Mouse (Mus musculus): ENCODE results near the gene Spats2. TPM values are rescaled to one million over a fixed set of nuclear protein-coding genes. Genes with fewer than 3 reads are reported as not detected.
"Not testable (repeated sequence)": the region's sequence is repeated elsewhere in the genome, so short reads cannot be mapped to it uniquely, and the experiment has no call there.

Spats2 gene
- total RNA-seq (2021) = 10 to 100 TPM; 12.3 to 14.5 TPM
- long read RNA-seq, experiment 1, transcript Spats2-201 (13 exons, 3,096 nt) = major isoform, 32 of 35 reads
- long read RNA-seq, experiment 1, partial matches to known transcripts = 0 of 35 reads
- long read RNA-seq, experiment 1, other reads (novel, unspliced or antisense) = 3 of 35 reads
- long read RNA-seq, experiment 2, transcript Spats2-201 (13 exons, 3,096 nt) = major isoform, 13 of 15 reads
- long read RNA-seq, experiment 2, partial matches to known transcripts = 0 of 15 reads
- long read RNA-seq, experiment 2, other reads (novel, unspliced or antisense) = 2 of 15 reads

- no peak for DNase-seq
Measured at GRCm38 (mm10) chr15:99125711-99126080, at the start of gene Spats2. TSS of gene Spats2 (plus strand) at chr15:99125916.

DNA sequence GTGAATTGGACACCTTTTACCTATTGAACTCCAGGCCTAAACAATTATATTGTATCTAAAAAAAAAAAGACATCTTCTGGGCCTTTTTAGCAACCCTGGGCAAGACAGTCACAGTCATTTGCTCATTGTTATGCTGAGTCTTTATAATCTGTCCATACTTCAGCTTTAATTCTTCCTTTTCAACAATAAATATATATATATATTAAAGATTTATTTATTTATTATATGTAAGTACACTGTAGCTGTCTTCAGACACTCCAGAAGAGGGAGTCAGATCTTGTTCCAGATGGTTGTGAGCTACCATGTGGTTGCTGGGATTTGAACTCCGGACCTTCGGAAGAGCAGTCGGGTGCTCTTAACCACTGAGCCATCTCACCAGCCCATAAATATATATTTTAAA is 49.7 kb upstream of the Spats2 start:
- not testable (repeated sequence) for DNase-seq

DNA sequence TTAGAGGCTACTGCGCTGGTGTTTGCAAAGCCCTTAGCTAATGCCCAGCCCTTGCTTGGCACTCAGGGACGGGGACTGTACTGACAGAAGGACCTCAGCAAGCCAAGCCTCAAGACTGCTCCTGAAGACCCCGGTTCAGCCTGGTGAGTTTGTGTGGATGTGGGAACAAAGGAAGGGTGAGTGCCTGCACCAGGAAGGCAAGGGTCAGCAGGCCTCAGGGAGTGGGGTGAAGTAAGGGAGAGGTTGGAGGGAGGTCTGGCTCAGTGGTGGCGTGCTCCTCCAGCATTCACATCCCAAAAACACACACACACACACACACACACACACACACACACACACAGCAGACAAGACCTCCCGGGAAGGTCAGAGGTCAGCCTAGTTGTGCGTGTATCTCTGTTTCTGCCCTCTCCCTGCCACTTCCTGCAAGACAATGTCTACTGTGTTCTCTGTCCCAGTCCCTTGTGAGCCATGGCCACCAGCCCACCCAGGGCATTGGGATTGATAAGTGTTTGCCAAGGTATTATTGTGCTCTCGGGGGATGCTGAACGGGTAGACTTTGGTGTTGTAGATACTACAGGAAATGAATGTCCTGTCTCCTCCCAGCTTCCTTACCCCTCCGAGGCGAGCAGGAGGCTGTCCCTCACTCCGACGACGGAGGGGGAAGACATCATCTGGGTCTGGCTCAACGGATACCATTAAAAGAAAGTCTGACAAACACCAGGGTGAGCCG is 47.4 kb upstream of the Spats2 start:
- no peak for DNase-seq

GRCm38 (mm10) chr15:99079804-99080203 is 45.9 kb upstream of the Spats2 start:
- DNase-seq = no peak

- no peak for DNase-seq
Measured at GRCm38 (mm10) chr15:99082322-99082721, 43.4 kb upstream of the Spats2 start.

DNA sequence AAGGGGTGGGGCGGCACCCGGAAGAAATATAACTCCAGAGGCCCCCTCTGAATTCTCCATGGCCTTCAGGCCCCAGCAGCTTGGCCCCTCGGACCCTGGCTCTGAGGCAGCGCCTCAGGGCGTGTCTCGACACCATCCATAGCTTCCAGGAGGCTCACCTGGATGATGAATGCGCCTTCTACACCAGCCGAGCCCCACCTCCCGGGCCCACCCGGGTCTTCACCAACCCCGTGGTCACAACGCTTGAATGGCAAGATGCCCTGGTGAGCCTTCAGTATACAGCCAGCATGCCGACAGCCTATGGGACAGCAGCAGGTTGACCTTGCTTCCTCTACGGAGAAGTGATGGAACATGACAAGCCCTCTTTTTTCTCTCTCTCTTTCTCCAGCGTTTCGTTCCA is 42.9 kb upstream of the Spats2 start:
- no peak for DNase-seq

GRCm38 (mm10) chr15:99083258-99083657 is 42.5 kb upstream of the Spats2 start:
- peak; percentile 46 for DNase-seq

DNA sequence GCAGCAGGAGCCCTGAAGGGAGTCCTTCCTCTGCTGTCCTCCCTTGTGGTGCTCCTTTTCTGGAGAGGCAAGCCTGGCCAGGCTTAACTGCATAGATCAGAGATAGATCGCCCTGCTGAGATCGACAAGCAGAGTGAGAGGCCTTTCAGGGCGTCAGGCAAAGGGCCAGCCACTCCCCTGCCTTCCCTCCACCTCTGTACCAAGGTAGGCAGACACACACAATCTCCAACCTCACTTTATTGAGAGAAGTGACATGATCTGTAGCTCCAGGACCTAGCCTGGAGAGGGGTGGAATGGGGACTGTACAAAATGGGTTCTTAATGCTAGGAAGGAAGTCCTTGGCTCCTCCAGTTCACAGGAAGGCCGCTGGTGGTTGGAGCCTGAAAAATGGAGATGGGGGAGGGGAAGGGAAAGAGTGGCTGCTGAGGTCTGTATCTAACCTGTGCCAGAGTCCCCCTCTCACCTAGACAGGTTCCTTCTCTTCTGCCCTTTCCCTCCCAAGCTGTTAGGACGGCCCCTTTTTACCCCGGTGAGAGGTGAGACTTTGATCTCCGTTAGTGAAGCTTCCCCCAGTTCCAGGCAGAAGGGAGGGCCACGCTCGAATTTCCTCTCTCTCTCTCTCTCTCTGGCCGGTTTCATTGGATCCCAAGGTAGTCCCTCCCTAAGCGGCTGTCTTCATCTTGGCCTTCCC is 41.7 kb upstream of the Spats2 start:
- DNase-seq = no peak

DNA sequence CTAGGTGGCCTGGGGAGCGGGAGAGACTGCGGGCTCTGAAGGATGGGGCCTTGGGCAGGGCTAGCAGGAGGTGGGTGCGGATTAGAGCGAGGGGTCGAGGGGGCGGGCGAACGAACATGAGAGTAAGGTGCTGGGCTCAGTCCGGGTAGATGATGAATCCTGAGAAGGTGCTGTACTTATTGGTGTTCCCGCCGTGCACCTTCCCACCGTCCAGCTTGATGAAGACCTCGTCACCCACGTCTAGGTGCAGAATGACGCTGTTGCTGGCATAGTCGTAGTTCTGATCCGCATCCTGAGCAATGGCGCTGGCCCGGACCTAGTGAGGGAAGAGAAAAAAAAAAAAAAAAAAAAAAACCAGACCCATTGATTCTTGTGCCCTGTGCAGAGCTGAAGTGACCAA is 41.1 kb upstream of the Spats2 start:
- DNase-seq = no peak

DNA sequence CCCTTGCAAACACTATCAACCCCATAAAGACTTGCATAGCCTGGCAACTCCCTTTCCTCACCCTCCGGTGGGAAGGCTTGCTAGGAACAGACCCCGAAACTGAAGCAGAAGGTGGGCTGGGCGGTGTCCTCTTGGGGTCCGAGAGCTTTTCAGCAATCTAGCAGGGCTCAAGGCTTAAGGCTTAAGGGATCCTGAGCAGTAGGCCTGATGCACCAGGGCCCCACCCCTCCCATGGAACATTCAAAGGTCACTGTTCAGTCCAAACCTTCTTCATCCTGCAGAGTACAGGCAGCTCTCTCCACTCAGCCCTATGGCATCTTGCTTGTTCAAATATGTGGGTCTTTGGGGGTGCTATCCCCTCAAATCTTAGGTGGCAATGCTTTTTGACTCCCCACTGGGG is 39.7 kb upstream of the Spats2 start:
- no peak for DNase-seq

DNA sequence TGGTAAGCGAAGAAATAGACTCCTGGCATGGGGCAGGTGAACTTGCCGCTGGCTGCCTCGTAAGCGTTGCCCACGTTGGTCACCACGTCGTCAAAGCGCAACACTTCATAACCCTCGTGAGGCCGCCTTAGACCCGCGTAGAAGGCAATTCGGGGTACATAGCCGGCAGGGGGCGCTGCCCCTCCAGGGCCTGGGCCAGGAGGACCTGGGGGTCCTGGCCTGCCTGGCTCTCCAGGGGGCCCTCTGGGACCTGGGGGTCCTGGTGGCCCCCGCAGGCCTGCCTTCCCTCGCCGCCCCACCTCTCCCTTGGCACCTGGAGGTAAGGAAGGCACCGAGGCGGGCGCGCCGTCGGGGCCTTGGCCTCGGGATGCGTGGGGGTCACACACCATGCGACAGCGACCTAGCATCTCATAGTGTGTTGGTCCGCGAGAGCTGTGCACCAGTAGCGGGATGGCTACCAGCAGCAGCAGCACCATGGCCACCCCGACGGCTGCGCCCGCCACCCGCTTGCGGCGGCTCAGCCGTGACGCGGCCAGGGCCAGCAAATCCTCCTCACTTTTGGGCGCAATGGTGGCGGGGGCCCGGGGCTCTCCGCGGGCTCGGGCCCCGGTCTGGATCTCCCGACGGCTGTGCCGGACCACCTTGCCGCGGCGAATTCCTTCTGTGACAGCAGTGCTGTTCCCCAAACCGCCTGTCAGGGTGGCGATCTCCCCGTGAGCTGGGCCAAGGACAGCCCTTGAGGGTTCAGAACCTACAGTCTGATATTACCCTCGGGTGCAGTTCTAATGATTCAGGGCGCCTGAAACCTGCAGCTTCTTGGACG is 38.3 kb upstream of the Spats2 start, which contains the start of gene C1ql4:
TSS of gene C1ql4 (minus strand) at position 565 of the 823 bp plus-strand sequence.
- peak; percentile 60 for DNase-seq

DNA sequence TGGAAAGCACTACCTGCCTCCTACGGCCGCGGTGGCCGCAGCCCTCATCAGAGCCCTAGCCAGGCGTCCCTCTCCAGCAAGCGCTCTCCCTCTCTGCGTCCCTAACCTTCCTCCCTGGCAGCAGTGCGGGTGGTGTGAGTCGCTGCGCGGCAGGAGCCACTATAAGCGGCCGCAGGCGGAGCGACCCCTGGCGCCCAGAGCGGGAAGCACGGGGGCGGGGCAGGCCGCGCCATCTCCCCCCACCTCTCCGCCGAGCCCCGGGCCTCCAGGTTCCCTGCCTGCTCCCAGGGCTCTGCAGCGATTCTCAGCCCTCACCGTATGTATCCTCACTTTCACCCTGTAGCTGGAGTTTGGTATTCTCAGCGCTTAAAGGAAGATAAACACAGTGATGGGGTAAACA is 37.4 kb upstream of the Spats2 start:
- DNase-seq = peak; percentile 90

- no peak for DNase-seq
Measured at GRCm38 (mm10) chr15:99089069-99089468, 36.6 kb upstream of the Spats2 start.

- DNase-seq = no peak
Measured at GRCm38 (mm10) chr15:99092870-99093269, 32.8 kb upstream of the Spats2 start, which contains the start of gene Dnajc22. TSS of gene Dnajc22 (plus strand) at chr15:99093170.

DNA sequence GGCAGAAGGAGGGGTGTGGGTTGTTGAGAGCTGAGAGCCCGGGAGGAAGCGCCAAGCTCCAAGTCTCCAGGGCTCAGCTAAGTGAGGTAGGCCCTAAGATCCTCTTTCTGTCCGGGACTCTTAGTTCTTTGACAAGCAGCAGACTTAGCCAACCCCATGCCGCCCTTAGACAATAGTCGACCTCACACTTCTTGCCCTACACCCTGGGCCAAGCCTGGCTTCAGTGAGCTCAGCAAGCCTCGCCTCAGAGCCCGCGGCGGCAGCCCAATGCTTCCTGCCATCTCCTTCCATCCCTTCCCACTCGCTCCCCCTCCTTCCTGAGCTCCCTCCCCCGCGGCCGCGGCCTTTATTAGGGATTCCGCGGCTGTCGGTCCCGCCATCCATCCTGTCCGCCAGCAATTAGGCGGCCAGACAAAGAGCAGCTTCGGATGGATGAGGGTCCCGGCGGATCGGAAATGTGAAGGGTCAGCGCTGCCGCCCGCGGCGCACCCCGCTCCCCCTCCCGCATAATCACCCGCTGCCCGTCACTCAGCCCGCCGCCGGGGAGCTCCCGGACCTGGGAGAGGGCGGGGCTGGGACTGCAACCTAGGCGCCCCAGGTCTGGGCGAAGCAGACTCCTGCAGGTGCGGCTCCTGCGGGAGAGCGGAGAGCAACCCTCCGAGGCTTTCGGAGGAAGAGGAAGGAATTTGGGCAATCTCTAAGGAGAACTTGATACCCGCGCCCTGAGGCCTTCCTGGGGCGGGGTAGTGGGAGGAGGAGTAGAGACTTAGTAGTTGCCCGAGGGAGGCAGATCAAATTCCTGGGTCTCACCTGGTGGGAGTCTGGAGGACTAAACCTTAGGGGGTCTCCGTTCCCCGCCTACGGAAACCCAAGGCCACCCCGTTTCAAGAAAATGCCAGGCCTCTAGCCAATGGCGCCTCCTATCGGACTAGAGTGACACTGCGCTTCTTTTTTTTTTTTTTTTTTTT is 32.1 kb upstream of the Spats2 start:
- DNase-seq = peak; percentile 34

GRCm38 (mm10) chr15:99094631-99095270 is 31.0 kb upstream of the Spats2 start:
- no peak for DNase-seq

GRCm38 (mm10) chr15:99095356-99095755 is 30.4 kb upstream of the Spats2 start:
- no peak for DNase-seq

- DNase-seq = no peak
Measured at GRCm38 (mm10) chr15:99096061-99096793, 29.5 kb upstream of the Spats2 start.

GRCm38 (mm10) chr15:99096831-99097500 is 28.8 kb upstream of the Spats2 start:
- DNase-seq = peak; percentile 36
